Mouse (Mus musculus) adrenal gland, postnatal 4 days (tissue): Measurements from ENCODE around the gene Manbal. TPM values are rescaled to one million over a fixed set of nuclear protein-coding genes. Genes with fewer than 3 reads are reported as not detected.
"Not testable (repeated sequence)": the region's sequence is repeated elsewhere in the genome, so short reads cannot be mapped to it uniquely, and the experiment has no call there.

Experiments used
- DNase-seq, 2 experiments: peaks; one replicate each; pipeline ENCODE4 v3.0.0; 2021 to 2022; ENCODE audit warnings: low spot score in 2 of 2, mixed read lengths in 2 of 2
- total RNA-seq, 2 experiments: library from RNA; stranded (reverse); gene quantifications; 2 replicates each; pipeline ENCODE4 v1.2.3; 2021

The Manbal gene
- total RNA-seq, 2 experiments from 2014 or later: 49.9 to 50.4 TPM

DNA sequence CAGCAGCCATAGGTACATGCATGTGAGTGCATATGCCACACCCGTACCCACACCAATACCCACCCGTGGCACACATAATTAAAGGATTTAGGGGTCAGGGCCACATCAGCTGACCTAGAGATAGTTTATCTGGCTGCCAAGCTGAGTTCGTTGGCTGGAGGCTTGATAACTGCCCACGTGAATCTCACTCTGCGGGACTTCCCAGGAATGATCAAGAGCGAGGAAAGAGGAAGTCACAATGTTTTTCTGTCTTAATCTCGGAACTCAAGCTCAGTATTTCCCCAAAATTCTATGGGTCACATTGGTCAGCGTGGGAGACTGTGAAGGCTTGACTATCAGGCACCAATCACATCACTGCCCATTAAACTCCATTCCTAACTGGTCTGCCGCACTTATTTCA, 632 bp upstream of the Manbal start:
- no peak for DNase-seq

DNA sequence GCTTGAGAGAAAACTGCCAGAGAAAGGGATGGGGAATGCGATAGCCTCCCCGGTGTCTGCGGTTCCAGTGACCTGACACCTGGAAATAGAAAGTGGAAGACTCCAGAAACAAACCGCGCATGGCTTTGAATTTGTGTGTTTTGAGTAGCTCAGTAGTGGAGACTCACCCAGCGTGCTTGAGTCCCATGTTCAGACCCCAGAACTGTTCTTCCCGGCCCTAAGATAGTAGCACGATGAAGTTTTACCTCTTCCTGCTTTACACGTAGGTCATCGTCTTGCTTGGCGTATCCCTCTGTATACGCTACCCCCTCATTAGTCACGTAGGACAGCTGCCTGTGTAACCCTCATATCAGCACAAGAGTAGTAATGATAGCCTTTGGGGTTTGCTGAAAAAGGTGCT, 597 bp downstream of the Manbal start:
- DNase-seq: no peak

DNA sequence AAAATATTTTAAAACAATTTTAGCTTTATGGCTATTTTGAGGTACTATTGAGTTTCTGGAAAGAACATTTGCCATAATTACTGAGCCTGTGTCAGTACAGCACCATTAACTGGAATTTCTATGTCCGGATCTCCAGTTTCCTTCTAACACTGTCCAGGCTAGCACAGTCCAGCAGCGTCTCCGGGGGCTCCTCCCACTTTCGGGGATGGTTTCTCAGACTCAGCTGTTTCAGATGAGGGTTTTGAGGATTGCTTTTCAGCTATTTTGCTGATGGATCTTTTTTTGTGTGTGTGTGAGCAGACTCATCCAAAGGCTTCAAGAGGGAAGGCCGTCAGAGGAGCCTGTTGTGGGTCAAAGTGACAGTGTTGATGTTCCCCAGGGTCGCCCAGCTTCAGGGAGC, 4.3 kb downstream of the Manbal start:
- no peak for DNase-seq

DNA sequence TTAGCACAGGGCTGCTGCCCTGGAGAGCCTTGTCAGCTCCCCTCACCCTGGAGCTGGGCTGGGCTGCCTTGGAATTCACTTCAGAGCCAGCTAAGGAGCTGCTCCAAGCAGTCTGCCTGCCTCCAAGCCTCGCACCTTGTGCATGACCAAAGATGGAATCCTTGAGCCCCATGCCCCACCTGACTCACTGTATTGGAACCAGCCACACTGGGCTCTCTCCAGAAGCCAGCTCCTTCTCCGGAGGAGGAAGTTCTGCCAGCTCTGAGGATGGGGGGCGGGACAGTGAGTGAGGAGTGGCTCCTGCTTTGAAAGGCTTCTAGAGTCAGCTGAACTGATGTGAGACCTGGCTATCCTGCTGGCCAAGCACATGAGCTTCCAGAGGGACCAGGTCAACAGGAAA, 6.3 kb downstream of the Manbal start:
- DNase-seq: no peak

DNA sequence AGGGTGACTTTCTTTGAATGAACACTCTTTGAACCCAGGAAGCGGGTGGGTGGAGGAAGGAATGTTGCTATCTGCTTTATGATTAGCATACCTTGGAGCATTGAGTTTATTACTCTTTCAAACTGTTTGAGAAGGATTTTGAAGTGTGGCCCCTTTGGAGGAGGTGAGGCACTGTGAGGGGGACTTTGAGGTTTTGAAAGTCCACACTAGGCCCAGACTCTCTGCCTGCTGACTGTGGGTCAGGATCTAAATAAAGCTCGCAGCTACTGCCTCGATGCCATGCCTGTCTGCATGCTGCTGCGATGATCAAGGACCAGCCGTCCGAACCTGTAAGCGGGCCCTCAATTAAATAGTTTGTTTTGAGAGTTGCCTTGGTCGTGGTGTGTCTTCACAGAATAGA, 7.7 kb downstream of the Manbal start:
- no peak for DNase-seq

DNA sequence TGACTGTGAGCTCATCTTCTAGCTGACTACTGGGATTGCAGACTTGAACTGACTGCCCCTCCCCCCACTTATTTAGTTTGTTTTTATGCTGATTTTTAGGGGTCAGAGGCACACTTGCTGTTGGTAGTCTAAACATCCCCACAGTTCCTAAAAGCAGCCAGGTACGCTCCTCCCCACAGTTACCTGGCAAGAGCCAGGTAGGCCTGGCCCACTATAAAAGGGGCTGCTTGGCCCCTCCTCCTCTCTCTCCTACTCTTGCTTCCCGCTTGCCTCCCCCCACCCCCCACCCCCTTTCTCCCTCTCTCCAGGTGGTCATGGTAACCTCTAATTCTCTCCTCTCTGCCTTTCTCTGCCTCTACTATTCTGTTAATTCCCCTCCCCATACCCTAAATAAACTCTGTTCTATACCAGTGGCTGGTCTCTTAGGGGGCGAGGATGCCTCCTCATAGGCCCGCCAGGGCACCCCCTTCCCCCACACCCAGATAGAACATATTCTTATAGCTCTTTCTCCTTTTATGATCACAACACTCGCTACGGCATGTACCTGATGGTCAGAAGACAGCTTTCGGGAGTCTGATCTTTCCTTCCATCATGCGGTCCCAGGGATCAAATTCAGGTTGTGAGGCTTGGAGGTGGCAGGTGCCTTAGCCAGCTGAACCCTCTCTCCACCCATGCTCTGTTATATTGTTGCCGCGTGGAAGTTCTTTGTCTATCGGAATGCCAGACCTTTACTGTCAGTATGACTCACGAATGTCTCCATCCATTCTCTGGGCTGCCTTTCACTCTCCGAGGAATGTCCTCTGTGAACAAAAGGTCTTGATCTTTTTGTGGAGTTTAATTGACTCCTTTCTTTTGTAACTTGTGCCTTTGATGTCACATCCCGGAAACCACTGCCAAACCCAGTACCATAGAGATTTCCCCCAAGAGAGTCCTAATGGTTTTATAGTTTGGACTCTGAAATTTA, 8.7 kb downstream of the Manbal start:
- DNase-seq: no peak

DNA sequence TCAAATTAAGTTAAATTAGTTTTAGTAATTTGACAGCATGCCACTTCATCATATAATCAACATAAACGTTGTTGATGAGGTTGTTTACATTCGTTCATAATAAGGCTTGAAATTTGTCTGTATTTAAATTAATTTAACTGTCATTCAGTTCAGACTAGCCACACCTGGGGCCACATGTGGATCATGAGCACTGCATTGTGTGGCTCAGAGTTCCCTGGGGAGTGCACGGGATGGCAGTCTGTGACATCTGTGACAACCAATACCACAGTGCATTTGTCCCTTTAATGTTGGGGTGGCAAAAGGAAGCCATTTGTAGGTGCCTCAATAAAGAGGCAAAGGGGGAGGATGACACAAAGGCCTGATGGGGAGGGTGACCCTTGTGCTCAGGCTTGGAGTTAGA, 9.6 kb downstream of the Manbal start:
- DNase-seq: no peak

DNA sequence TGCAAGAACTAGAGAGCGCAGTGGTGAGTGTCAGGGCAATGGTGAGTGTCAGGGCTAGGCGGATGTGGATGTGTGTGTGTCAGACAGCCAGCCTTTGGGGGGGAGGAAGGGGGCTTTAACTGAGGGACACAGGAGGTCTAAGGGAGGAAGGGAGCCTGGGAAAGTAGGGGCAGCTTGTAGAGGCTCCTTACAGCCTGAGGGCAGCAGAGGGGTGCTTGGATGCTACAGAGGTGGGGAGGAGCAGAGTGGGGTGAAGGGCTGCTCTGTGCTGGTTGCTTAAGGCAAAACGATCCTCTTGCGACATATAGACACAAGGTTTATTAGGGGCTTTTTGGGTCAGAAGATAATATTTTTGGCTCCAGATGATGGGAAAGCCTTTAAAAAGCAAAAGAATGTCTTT, 17.4 kb downstream of the Manbal start:
- DNase-seq: no peak

DNA sequence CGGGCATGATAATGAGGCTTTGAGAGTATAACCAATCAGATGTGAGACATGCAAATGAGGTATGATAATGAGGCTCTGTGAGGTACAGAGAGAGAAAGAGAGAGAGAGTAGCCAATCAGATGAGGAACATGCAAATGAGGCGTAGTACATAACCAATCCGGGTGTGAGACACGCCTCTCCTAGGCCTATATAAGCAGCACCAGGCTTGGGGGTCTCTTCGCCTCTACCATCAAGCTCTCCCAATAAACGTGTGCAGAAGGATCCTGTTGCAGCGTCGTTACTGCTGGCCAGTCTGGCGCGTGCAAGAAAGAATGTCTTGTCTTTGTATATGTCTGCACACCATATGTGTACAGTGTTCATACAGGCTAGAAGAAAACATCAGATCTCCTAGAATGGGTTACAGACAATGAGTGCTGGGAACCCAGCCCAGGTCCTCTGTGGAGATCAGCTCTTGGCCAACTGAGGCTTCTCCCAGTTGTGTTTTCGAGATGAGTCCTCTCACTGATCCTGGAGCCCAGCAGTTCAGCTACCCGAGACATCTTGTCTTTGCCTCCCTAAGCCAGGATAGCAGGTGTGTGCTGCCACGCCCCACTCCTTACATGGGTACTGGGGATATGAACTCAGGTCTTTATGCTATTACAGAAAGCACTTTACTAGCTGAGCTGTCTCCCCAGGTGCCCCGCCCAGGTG, 21.7 kb downstream of the Manbal start:
- not testable (repeated sequence) for DNase-seq

DNA sequence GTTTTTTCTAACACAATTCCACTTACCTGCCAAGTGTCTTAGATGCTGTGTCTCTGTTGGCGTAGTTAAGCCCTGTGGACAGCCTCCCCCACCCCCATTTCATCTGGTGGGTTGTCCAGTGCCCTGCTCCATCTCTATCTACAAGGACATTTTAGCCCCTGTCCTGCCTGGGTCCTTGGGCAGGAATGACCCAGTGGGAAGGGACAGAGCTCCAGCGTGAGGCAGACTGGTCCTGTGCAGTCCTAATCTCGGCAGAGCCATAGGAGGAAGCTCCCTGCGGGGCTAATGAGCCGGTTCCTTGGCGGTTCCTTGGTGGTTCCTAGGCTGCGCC, 22.2 kb downstream of the Manbal start:
- no peak for DNase-seq

DNA sequence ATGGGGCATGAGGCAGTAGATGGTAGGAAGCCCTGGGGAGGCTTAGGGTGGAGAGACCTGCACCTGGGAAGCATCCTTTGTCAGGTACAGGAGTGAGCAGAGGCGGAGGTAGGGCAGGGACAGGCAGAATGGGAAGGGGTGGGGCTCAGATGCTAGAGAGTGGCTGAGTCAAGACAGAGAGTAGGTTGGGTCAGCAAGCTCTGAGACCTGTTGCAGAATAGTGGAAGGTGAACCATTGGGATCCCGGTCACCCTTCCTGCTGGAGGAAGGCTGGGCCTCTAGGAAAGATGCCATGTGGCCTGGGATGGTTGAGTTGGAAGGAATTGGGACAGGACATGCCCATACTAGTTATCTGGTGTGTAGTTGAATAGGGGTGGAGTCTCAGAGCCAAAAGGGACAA, 24.9 kb downstream of the Manbal start:
- DNase-seq: no peak

DNA sequence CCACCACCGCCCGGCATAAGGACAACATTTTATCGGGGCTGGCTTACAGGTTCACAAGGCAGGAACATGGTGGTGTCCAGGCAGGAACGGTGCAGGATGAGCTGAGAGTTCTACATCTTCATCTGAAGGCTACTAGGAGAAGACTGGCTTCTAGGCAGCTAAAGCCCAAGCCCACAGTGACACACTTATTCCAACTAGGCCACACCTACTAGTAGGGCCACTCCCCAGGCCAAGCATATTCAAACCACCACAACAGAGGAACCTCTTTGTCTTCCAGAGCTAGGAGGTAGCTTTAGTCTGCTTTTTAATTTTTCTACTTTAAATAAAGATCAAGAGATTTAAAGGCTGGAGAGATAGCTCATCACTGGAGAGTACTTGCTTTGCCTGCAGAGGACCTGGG, 26.2 kb downstream of the Manbal start:
- no peak for DNase-seq

DNA sequence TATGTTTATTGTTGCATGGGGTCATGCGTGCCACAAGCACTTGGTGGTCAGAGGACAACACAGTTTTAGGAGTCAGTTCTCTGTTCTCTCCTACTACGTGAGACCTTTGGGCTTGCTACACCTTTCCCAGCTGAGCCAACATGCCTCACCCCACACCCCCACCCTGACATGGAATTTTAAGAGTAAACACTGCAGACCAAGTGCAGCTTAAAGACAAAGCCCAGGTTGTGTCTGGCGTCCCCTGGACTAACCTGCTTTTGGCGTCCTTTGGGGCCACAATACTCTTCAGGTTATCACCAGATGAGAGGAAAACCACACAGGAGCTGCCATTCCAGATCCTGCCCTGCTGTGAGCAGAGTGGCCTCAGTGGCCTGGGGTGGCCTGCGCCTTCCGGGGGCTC, 27.5 kb downstream of the Manbal start:
- no peak for DNase-seq

DNA sequence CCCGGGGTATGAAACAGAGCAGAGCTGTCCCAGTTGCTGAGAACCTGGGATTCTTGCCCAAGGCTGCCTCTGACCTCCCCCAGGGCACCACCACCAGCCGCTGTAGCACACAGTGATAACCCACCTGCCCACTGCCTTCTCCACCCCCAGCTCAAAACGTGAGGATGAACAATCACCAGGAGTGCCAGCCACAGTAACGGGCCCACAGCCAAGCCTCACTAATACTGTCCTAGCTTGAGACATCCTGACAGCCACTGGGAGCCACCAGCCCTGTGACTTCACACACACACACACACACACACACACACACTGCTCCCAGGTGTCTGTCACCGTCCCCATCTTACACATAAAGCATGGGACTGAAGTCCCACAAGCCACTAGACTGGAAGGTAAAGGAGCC, 28.0 kb downstream of the Manbal start:
- DNase-seq: no peak

DNA sequence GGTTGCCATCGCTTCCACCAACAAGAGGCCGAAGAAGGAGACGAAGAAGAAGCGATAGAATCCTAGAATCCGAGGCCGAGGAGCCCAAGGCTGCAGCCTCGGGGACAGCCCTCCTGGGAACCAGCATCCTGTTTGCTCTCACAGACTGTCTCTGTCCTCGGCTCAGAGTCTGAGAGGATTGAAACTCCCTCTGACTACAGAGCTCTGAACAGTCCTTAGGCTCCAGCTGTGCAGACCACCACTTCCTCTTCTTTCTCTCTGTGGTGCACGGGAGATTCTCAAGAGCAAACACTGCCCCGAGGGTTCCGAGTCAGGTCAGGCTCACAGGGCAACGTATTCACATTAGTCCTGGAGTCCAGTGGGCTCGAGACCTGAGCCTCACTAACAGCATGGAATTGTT, 28.6 kb downstream of the Manbal start:
- DNase-seq: no peak

DNA sequence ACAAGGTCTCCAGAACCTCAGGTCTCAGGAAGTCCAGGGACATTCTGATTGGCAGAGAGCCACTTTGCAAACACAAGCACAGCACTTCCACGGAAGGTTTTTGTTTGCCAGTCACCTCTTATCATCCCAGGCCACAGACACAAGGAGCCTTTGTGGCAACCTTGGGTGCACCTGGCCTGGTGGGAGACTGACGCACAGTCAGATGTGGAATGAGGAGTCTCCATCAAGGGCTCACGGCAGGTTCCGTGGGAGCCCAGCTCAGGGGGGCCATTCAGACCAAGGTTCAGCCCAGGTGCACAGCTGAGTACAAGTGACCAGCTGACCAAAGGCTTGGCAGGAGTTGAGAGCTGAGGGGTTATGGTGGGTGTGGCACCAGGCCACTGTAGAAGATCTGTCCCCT, 30.0 kb downstream of the Manbal start:
- no peak for DNase-seq

DNA sequence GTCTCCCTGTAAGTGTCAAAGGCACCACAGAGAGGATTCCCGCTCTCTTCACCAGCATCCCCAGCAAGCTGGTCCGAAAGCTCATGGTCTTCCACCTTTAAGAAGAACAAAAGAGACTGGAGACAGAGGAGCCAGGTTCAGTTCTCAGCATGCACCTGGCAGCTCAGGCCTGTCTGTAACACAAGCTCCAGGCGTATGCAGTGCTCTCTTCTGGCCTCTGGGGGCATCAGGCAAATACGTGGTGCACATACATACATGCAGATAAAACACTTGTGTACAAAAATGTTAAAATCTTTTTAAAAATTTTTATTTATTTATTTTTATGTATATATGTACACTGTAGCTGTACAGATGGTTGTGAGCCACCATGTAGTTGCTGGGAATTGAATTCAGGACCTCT, 31.1 kb downstream of the Manbal start:
- no peak for DNase-seq

DNA sequence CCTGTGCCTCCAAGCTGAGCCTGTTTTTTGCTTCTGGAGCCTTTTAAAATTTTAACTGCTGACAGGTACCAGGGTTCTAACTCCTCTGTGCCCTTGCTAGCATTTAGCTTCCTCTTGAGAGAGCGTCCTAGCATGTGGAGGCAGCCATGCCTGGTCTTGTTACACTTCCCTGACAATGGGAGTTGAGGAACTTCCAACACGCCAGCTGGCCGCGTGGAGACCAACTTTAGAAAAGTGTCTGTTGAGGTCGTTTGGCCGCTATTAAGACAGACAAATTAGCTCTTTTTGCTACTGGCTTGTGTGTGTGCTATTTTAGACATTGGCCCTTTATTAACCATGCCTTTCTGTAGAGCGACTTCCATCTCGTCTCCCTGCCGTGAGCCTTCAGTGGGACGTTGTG, 32.4 kb downstream of the Manbal start:
- DNase-seq: no peak

DNA sequence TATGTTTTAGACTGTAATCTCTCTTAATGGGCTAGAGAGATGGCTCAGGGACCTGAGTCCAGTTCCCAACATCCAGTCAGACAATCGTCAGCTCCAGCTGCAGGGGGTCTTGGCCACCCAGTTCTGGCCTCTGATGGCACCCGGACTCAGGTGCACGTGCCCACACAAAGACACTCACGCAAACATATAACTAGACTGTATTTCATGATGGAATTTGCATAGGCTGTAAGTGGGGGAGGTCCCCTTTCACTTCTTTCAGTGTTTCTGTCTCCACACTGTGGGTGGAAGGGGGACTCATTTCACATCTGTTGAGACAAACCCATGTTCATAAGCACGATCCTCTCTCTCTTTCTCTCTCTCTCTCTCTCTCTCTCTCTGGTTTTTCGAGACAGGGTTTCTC, 33.1 kb downstream of the Manbal start:
- DNase-seq: no peak

DNA sequence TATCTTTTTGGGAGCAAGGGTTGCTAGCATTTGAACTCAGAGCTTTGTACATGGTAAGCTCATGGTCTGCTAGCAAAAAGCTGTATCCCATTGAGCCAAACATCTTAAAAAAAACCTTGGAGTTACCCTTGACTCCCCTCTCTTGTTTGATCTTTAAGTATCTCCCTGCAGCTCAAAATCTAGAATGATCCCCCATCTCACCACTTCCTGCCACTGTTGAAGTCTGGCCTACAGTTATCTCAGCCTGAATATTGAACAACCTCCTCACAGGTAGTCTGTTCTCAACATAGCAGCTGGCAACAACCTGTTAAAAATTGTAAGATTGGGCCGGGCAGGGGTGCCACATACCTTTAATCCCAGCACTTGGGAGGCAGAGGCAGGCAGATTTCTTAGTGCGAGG, 33.9 kb downstream of the Manbal start:
- no peak for DNase-seq

DNA sequence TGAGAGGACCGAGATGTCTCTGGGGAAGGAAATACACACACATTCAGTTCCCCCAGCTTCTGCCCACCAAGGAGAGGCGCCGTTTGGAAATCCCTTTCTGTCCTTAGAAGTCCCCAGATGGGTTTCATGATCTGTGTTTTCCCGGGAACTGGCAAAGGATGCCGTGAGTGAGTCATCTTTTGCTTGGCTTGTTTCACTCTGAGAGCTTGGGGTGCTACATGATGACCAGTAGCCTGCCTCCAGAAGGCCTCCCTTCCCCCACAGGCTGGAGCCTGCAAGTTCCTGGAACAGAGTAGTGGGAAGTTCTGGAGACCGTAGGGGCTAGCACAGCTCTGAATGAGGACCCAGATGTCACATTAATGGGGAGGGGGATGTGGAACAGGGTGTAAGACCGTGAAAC, 40.2 kb downstream of the Manbal start:
- DNase-seq: no peak

DNA sequence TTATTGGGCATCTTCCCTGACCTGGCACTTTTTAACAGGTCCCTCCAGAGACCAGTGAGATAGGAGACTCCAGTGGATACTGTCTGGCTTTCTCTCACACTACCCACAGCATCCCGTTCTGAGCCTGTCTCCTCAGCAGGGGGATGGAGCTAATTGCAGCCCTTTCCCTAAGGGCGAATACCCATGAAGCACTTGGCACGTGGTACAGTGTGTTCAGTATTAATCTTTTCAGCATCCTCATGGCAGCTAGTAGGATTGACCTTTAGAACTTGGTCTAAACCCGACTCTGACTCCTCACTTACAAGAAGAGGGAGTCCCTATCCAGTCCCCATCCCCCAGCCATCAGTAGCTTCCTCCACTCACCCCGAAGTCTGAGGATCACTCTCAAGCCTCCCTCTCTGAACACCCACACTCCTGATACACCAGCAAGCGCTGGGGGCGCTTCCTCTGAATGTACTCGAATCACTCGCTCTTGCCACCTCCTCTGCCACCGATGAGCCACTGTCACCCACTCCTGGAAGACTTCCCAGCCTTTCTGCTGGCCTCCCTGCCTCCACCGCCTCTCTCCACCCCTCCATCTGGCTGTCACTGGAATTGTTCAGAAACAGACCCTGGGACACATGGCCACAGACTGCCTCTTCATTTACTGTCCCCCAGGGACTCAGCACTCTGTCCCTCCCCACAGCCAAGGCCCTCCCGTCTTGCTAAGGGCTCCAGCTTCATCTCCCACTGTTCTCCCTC, 42.6 kb downstream of the Manbal start:
- no peak for DNase-seq
